ENCODE assay signal across 1 mouse cellular context in the genomic region with DNA sequence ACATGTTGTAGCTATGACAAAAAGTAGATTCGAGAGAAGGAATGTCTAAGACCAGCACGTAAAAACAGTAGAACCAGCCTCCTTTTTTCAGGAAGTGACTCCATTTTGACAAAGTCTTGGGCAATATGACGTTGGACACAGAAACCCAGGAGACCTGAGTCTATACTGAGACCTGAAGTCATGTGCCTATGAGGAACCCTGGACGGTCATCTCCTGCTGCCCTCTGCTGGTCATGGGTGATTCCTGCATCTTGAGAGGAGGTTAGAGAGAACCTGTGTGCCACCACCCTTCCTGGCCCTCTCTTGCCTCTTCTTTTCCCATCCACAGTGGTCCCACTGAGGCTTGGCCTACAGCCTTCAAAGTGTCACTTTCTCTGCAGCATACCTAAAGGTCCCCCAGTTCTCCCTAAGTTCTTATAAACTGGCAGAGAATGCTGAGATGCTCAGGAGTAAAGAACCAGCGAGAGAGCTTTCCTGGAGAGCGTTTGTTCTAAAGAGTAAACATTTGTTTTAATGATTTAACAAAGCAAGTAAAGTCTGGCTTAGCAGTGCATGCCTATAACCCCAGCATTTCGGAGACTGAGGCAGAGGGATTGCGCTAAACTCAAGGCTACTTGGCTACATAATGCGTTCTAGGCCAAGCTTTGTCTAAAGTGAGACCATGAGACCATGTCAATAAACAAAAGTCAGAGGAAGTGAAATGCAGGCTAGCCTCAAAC.
TF ChIP-seq lines count a peak whose summit lies in the region.

No protein-coding gene starts in this region.

TF ChIP-seq in CH12.LX, 34 proteins besides CTCF, POLR2A, EP300 and RAD21 (continued from another document):
- TF ChIP-seq MEF2A (IDR thresholded peaks at IDR 0.05; ENCODE audit: borderline replicate concordance, low read depth, low read length), result peak; percentile 55; the same call in 1 of the 2 replicates
- TF ChIP-seq SMC3 (IDR thresholded peaks at IDR 0.05; ENCODE audit: low read depth, low read length), result peak; percentile 97
- peak; percentile 50; the same call in 1 of the 2 replicates for TF ChIP-seq ELF1 (IDR thresholded peaks at IDR 0.05; ENCODE audit: low read depth, low read length)
- no peak for TF ChIP-seq MXI1 (IDR thresholded peaks at IDR 0.05; ENCODE audit: low read depth, low read length)
- no peak for TF ChIP-seq RCOR1 (conservative IDR thresholded peaks at IDR 0.05; ENCODE audit: low read depth, low read length)
- TF ChIP-seq USF2 (conservative IDR thresholded peaks at IDR 0.05; ENCODE audit: low read depth, low read length), result peak; percentile 56
- TF ChIP-seq USF1 (IDR thresholded peaks at IDR 0.05; ENCODE audit: low read depth, low read length), result peak; percentile 67
- TF ChIP-seq ZC3H11A (IDR thresholded peaks at IDR 0.05; ENCODE audit: low read depth, low read length), result peak; percentile 82
- TF ChIP-seq BHLHE40 (IDR thresholded peaks at IDR 0.05; ENCODE audit: low read depth, low read length), result peak; percentile 95
TF ChIP-seq in CH12.LX: peak in this region for 11.
